Mouse (Mus musculus) kidney, embryonic 15.5 days (tissue): ENCODE results near the gene Cacna1h. TPM values are rescaled to one million over a fixed set of nuclear protein-coding genes. Genes with fewer than 3 reads are reported as not detected.

Source experiments
- ATAC-seq: fragments of 200-750 bp; cut with Nextera tagmentation; replicated peaks from 2 replicates; pipeline ENCODE4 v1.8.0; 2017; ENCODE audit warnings: moderate TSS enrichment; ENCODE audit not compliant: low FRiP score
- H3K27ac ChIP-seq: fragments of 300-500 bp; sonication (generic); 2 replicates; pipeline ENCODE4 v1.5.1; 2015; ENCODE audit warnings: mild to moderate bottlenecking, inconsistent platforms
- H3K27me3 ChIP-seq: fragments of 300-500 bp; sonication (generic); 2 replicates; pipeline ENCODE4 v1.6.1; 2015; ENCODE audit warnings: inconsistent platforms
- H3K36me3 ChIP-seq: fragments of 300-500 bp; sonication (generic); 2 replicates; pipeline ENCODE4 v1.6.1; 2015; ENCODE audit warnings: inconsistent platforms
- H3K4me1 ChIP-seq: fragments of 300-500 bp; sonication (generic); 2 replicates; pipeline ENCODE4 v1.6.1; 2015; ENCODE audit warnings: inconsistent platforms
- H3K4me2 ChIP-seq: fragments of 300-500 bp; sonication (generic); 2 replicates; pipeline ENCODE4 v1.6.1; 2015; ENCODE audit warnings: moderate library complexity, mild to moderate bottlenecking, inconsistent platforms
- H3K4me3 ChIP-seq: fragments of 300-500 bp; sonication (generic); replicated peaks from 2 replicates; pipeline ENCODE4 v1.5.1; 2015; ENCODE audit warnings: mild to moderate bottlenecking, inconsistent platforms
- H3K9ac ChIP-seq: fragments of 300-500 bp; sonication (generic); 2 replicates; pipeline ENCODE4 v1.6.1; 2015; ENCODE audit warnings: mild to moderate bottlenecking, inconsistent platforms
- H3K9me3 ChIP-seq: fragments of 300-500 bp; sonication (generic); replicated peaks from 2 replicates; pipeline ENCODE4 v1.6.1; 2016; ENCODE audit warnings: inconsistent platforms
- WGBS: fragments of 180-500 bp; shearing (Covaris S2); methylation state at CpG from one replicate; pipeline ENCODE4 v1.1.7; 2015; ENCODE audit warnings: mixed read lengths; 5-methylcytosine and 5-hydroxymethylcytosine counted together
- polyA plus RNA-seq: library from polyadenylated mRNA; unstranded; fragments of >200 nt; fragmentation: Nextera tagmentation; extraction: Ambion mirVana; gene quantifications from 2 replicates; pipeline ENCODE4 v1.2.1, GENCODE M21; 2015

Cacna1h gene
- polyA plus RNA-seq, 1 experiment from 2014 or later: 3.4 TPM

- peaks cover 21% of the 10 kb centered on the region for H3K4me1 ChIP-seq
- no peak overlapping the region for H3K27ac ChIP-seq
- no peak for ATAC-seq
- H3K4me3 ChIP-seq: no peak overlapping the region
- H3K36me3 ChIP-seq: no peaks in the 10 kb centered on the region
- WGBS: 84% methylated on average over 2 of the region's 2 CpGs
- H3K9ac ChIP-seq: no peak overlapping the region
- H3K27me3 ChIP-seq: no peaks in the 10 kb centered on the region
- no peaks in the 10 kb centered on the region for H3K9me3 ChIP-seq
- H3K4me2 ChIP-seq: no peak overlapping the region
Measured at GRCm38 (mm10) chr17:25466257-25466656, 32.7 kb upstream of the Cacna1h start.

GRCm38 (mm10) chr17:25464091-25464490 is 30.5 kb upstream of the Cacna1h start:
- no peak overlapping the region for H3K27ac ChIP-seq
- H3K4me3 ChIP-seq: no peak overlapping the region
- no peak for ATAC-seq
- 76% methylated on average over 4 of the region's 4 CpGs for WGBS
- no peak overlapping the region for H3K4me2 ChIP-seq
- no peaks in the 10 kb centered on the region for H3K36me3 ChIP-seq
- no peaks in the 10 kb centered on the region for H3K9me3 ChIP-seq
- H3K4me1 ChIP-seq: peaks cover 18% of the 10 kb centered on the region; the same call in 1 of the 2 replicates
- no peaks in the 10 kb centered on the region for H3K27me3 ChIP-seq
- no peak overlapping the region for H3K9ac ChIP-seq

GRCm38 (mm10) chr17:25463326-25463945 is 29.9 kb upstream of the Cacna1h start:
- H3K4me2 ChIP-seq: no peak overlapping the region
- no peaks in the 10 kb centered on the region for H3K36me3 ChIP-seq
- H3K4me1 ChIP-seq: peaks cover 18% of the 10 kb centered on the region; the same call in 1 of the 2 replicates
- H3K4me3 ChIP-seq: no peak overlapping the region
- WGBS: 51% methylated on average over 4 of the region's 4 CpGs
- peak overlapping the region; percentile 57; the same call in 1 of the 2 replicates for H3K27ac ChIP-seq
- no peak for ATAC-seq
- H3K27me3 ChIP-seq: no peaks in the 10 kb centered on the region
- H3K9ac ChIP-seq: no peak overlapping the region
- no peaks in the 10 kb centered on the region for H3K9me3 ChIP-seq

GRCm38 (mm10) chr17:25462236-25462875 is 28.8 kb upstream of the Cacna1h start:
- Histone ChIP-seq H3K9ac (no peak overlapping the region), H3K27ac (peak overlapping the region; percentile 57), H3K27me3 (no peaks in the 10 kb centered on the region), H3K4me2 (no peak overlapping the region), H3K36me3 (no peaks in the 10 kb centered on the region), H3K4me1 (peaks cover 18% of the 10 kb centered on the region; the same call in 1 of the 2 replicates), H3K4me3 (no peak overlapping the region), H3K9me3 (no peaks in the 10 kb centered on the region)
- 15% methylated on average over 9 of the region's 9 CpGs for WGBS
- no peak; the same call in 1 of the 2 replicates for ATAC-seq

- no peaks in the 10 kb centered on the region for H3K27me3 ChIP-seq
- no peak for ATAC-seq
- H3K4me2 ChIP-seq: no peak overlapping the region
- H3K9me3 ChIP-seq: no peaks in the 10 kb centered on the region
- 40% methylated on average over 8 of the region's 8 CpGs for WGBS
- H3K4me3 ChIP-seq: no peak overlapping the region
- H3K9ac ChIP-seq: no peak overlapping the region
- H3K4me1 ChIP-seq: no peaks in the 10 kb centered on the region
- H3K36me3 ChIP-seq: no peaks in the 10 kb centered on the region
- H3K27ac ChIP-seq: no peak overlapping the region
Measured at GRCm38 (mm10) chr17:25456540-25456939, 23.0 kb upstream of the Cacna1h start.

- no peak for ATAC-seq
- no peaks in the 10 kb centered on the region for H3K27me3 ChIP-seq
- 46% methylated on average over 2 of the region's 2 CpGs for WGBS
- H3K4me1 ChIP-seq: no peaks in the 10 kb centered on the region
- H3K27ac ChIP-seq: no peak within 1 kb of the TSS
- H3K9ac ChIP-seq: no peak within 1 kb of the TSS
- H3K36me3 ChIP-seq: no peaks in the 10 kb centered on the region
- H3K4me3 ChIP-seq: no peak within 1 kb of the TSS
- no peaks in the 10 kb centered on the region for H3K9me3 ChIP-seq
- no peak within 1 kb of the TSS for H3K4me2 ChIP-seq
Measured at GRCm38 (mm10) chr17:25454272-25454671, 20.7 kb upstream of the Cacna1h start, which contains the start of gene Tekt4. Tekt4 (plus strand) TSS chr17:25454615.

GRCm38 (mm10) chr17:25452246-25452965 is 18.8 kb upstream of the Cacna1h start:
- no peaks in the 10 kb centered on the region for H3K36me3 ChIP-seq
- H3K27me3 ChIP-seq: peaks cover 4% of the 10 kb centered on the region; the same call in 1 of the 2 replicates
- ATAC-seq: no peak
- peaks cover 9% of the 10 kb centered on the region for H3K4me1 ChIP-seq
- no peaks in the 10 kb centered on the region for H3K9me3 ChIP-seq
- WGBS: 77% methylated on average over 5 of the region's 5 CpGs
- H3K27ac ChIP-seq: no peak overlapping the region
- H3K4me2 ChIP-seq: no peak overlapping the region
- H3K9ac ChIP-seq: no peak overlapping the region
- H3K4me3 ChIP-seq: no peak overlapping the region

- H3K9me3 ChIP-seq: no peaks in the 10 kb centered on the region
- H3K27ac ChIP-seq: no peak overlapping the region
- no peak overlapping the region for H3K4me3 ChIP-seq
- peaks cover 8% of the 10 kb centered on the region; the same call in 1 of the 2 replicates for H3K27me3 ChIP-seq
- WGBS: 58% methylated on average over 4 of the region's 4 CpGs
- H3K4me2 ChIP-seq: no peak overlapping the region
- H3K9ac ChIP-seq: no peak overlapping the region
- H3K36me3 ChIP-seq: no peaks in the 10 kb centered on the region
- no peak for ATAC-seq
- H3K4me1 ChIP-seq: peaks cover 9% of the 10 kb centered on the region
Measured at GRCm38 (mm10) chr17:25450329-25450728, 16.7 kb upstream of the Cacna1h start.

GRCm38 (mm10) chr17:25447865-25448264 is 14.3 kb upstream of the Cacna1h start:
- Histone ChIP-seq H3K4me1 (peaks cover 9% of the 10 kb centered on the region), H3K27ac (no peak overlapping the region), H3K9me3 (no peaks in the 10 kb centered on the region), H3K27me3 (peaks cover 8% of the 10 kb centered on the region; the same call in 1 of the 2 replicates), H3K36me3 (no peaks in the 10 kb centered on the region), H3K4me3 (no peak overlapping the region), H3K9ac (no peak overlapping the region), H3K4me2 (no peak overlapping the region)
- 76% methylated on average over 12 of the region's 12 CpGs for WGBS
- ATAC-seq: no peak

GRCm38 (mm10) chr17:25445841-25446240 is 12.3 kb upstream of the Cacna1h start:
- no peak overlapping the region for H3K4me2 ChIP-seq
- 94% methylated on average over 3 of the region's 3 CpGs for WGBS
- no peaks in the 10 kb centered on the region for H3K36me3 ChIP-seq
- no peak overlapping the region for H3K9ac ChIP-seq
- H3K4me1 ChIP-seq: peaks cover 9% of the 10 kb centered on the region
- H3K27ac ChIP-seq: no peak overlapping the region
- no peak overlapping the region for H3K4me3 ChIP-seq
- ATAC-seq: no peak
- peaks cover 8% of the 10 kb centered on the region; the same call in 1 of the 2 replicates for H3K27me3 ChIP-seq
- H3K9me3 ChIP-seq: no peaks in the 10 kb centered on the region

GRCm38 (mm10) chr17:25445074-25445473 is 11.5 kb upstream of the Cacna1h start:
- H3K9ac ChIP-seq: no peak overlapping the region
- WGBS: 60% methylated on average over 4 of the region's 4 CpGs
- no peak overlapping the region for H3K4me3 ChIP-seq
- no peak for ATAC-seq
- no peaks in the 10 kb centered on the region for H3K9me3 ChIP-seq
- peaks cover 9% of the 10 kb centered on the region for H3K4me1 ChIP-seq
- H3K27ac ChIP-seq: no peak overlapping the region
- no peaks in the 10 kb centered on the region for H3K36me3 ChIP-seq
- peaks cover 8% of the 10 kb centered on the region; the same call in 1 of the 2 replicates for H3K27me3 ChIP-seq
- H3K4me2 ChIP-seq: no peak overlapping the region

GRCm38 (mm10) chr17:25442889-25443288 is 9.3 kb upstream of the Cacna1h start:
- Histone ChIP-seq H3K9ac (no peak overlapping the region), H3K27me3 (peaks cover 8% of the 10 kb centered on the region; the same call in 1 of the 2 replicates), H3K4me2 (no peak overlapping the region), H3K36me3 (no peaks in the 10 kb centered on the region), H3K27ac (no peak overlapping the region), H3K4me3 (no peak overlapping the region), H3K4me1 (no peaks in the 10 kb centered on the region), H3K9me3 (no peaks in the 10 kb centered on the region)
- WGBS: 62% methylated on average over 3 of the region's 3 CpGs
- ATAC-seq: no peak
